Mouse (Mus musculus) stomach, postnatal 0 days (tissue): ENCODE measurements at regions not wholly inside any gene's neighbourhood (a gene's known extent, or its start where the extent isn't known, plus 50 kb on each side); places are given as distances from the start of the nearest gene placed in this dataset.

Experiments used
- ATAC-seq: fragments of 200-750 bp; cut with Nextera tagmentation; 2 replicates; pipeline ENCODE4 v1.8.0; 2017; ENCODE audit not compliant: low FRiP score, low TSS enrichment
- DNase-seq: peaks from one replicate; pipeline ENCODE4 v3.0.0-alpha.2; 2016; ENCODE audit warnings: low spot score
- H3K27ac ChIP-seq: fragments of 300-500 bp; sonication (generic); replicated peaks from 2 replicates; pipeline ENCODE4 v1.5.1; 2014; ENCODE audit warnings: mild to moderate bottlenecking, control low read depth
- H3K27me3 ChIP-seq: fragments of 300-500 bp; sonication (generic); 2 replicates; pipeline ENCODE4 v1.6.1; 2014; ENCODE audit warnings: low read length; ENCODE audit not compliant: control insufficient read depth, insufficient read depth
- H3K36me3 ChIP-seq: fragments of 300-500 bp; sonication (generic); 2 replicates; pipeline ENCODE4 v1.6.1; 2014; ENCODE audit warnings: low read length, mixed read lengths; ENCODE audit not compliant: control insufficient read depth, insufficient read depth
- H3K4me1 ChIP-seq: fragments of 300-500 bp; sonication (generic); replicated peaks from 2 replicates; pipeline ENCODE4 v1.6.1; 2014; ENCODE audit warnings: antibody characterized with exemption; ENCODE audit not compliant: control insufficient read depth, insufficient read depth
- H3K4me2 ChIP-seq: fragments of 300-500 bp; sonication (generic); replicated peaks from 2 replicates; pipeline ENCODE4 v1.6.1; 2014; ENCODE audit warnings: low read depth, mild to moderate bottlenecking, control low read depth, moderate library complexity
- H3K4me3 ChIP-seq: fragments of 300-500 bp; sonication (generic); 2 replicates; pipeline ENCODE4 v1.5.1; 2014; ENCODE audit warnings: low read depth, low read length, control low read depth
- H3K9ac ChIP-seq: fragments of 300-500 bp; sonication (generic); 2 replicates; pipeline ENCODE4 v1.6.1; 2014; ENCODE audit warnings: mild to moderate bottlenecking, low read length, control low read depth, mixed read lengths
- H3K9me3 ChIP-seq: fragments of 300-500 bp; sonication (generic); 2 replicates; pipeline ENCODE4 v1.6.1; 2016; ENCODE audit warnings: low read length; ENCODE audit not compliant: control insufficient read depth
- CTCF ChIP-seq: IDR thresholded peaks from 2 replicates; pipeline ENCODE4 v1.5.1; 2016; ENCODE audit warnings: antibody characterized with exemption, low read depth, mild to moderate bottlenecking, moderate library complexity
- EP300 ChIP-seq: optimal IDR thresholded peaks from 2 replicates; pipeline ENCODE3; 2016; ENCODE audit warnings: antibody characterized with exemption
- WGBS: fragments of 180-500 bp; shearing (Covaris S2); extraction: QIAGEN DNeasy Blood & Tissue Kit; methylation state at CpG from one replicate; pipeline ENCODE4 v1.1.7; 2014; 5-methylcytosine and 5-hydroxymethylcytosine counted together

- Histone ChIP-seq H3K4me3 (no peak overlapping the region), H3K4me2 (no peak overlapping the region), H3K9me3 (no peaks in the 10 kb centered on the region), H3K36me3 (no peaks in the 10 kb centered on the region), H3K27me3 (no peaks in the 10 kb centered on the region), H3K9ac (no peak overlapping the region), H3K27ac (no peak overlapping the region), H3K4me1 (no peaks in the 10 kb centered on the region)
- 27% methylated on average over 7 of the region's 7 CpGs for WGBS
- no peak for ATAC-seq
- peak; percentile 54 for TF ChIP-seq CTCF
- TF ChIP-seq EP300 = no peak
- no peak for DNase-seq
Observed at GRCm38 (mm10) chr12:91932490-91933361, 83.8 kb upstream of the Sel1l start.

GRCm38 (mm10) chr12:91931586-91931985 lies 82.6 kb upstream of the Sel1l start:
- Histone ChIP-seq H3K36me3 (no peaks in the 10 kb centered on the region), H3K4me2 (no peak overlapping the region), H3K4me1 (no peaks in the 10 kb centered on the region), H3K9ac (no peak overlapping the region), H3K27me3 (no peaks in the 10 kb centered on the region), H3K27ac (no peak overlapping the region), H3K4me3 (no peak overlapping the region), H3K9me3 (no peaks in the 10 kb centered on the region)
- no peak for ATAC-seq
- WGBS = 78% methylated on average over 6 of the region's 6 CpGs
- TF ChIP-seq EP300 (no peak), CTCF (no peak)
- no peak for DNase-seq

GRCm38 (mm10) chr12:91929386-91930054 lies 80.6 kb upstream of the Sel1l start:
- H3K9ac ChIP-seq = no peak overlapping the region
- no peak overlapping the region for H3K27ac ChIP-seq
- TF ChIP-seq EP300 (no peak), CTCF (no peak)
- ATAC-seq (no peak), DNase-seq (no peak)
- H3K4me3 ChIP-seq = no peak overlapping the region
- H3K4me1 ChIP-seq = no peaks in the 10 kb centered on the region
- H3K27me3 ChIP-seq = no peaks in the 10 kb centered on the region
- no peak overlapping the region for H3K4me2 ChIP-seq
- no peaks in the 10 kb centered on the region for H3K9me3 ChIP-seq
- H3K36me3 ChIP-seq = no peaks in the 10 kb centered on the region
- WGBS = 51% methylated on average over 7 of the region's 7 CpGs

GRCm38 (mm10) chr12:91927576-91927975 lies 78.6 kb upstream of the Sel1l start:
- Histone ChIP-seq H3K4me1 (no peaks in the 10 kb centered on the region), H3K9ac (no peak overlapping the region), H3K9me3 (no peaks in the 10 kb centered on the region), H3K4me3 (no peak overlapping the region), H3K27ac (no peak overlapping the region), H3K4me2 (no peak overlapping the region), H3K36me3 (no peaks in the 10 kb centered on the region), H3K27me3 (no peaks in the 10 kb centered on the region)
- DNase-seq (no peak), ATAC-seq (no peak)
- TF ChIP-seq CTCF (no peak), EP300 (no peak)
- WGBS = 75% methylated on average over 6 of the region's 6 CpGs

GRCm38 (mm10) chr12:91915486-91915885 lies 66.5 kb upstream of the Sel1l start:
- DNase-seq (no peak), ATAC-seq (no peak)

GRCm38 (mm10) chr12:91910529-91910928 lies 61.6 kb upstream of the Sel1l start:
- no peak overlapping the region for H3K27ac ChIP-seq
- no peaks in the 10 kb centered on the region for H3K27me3 ChIP-seq
- H3K4me2 ChIP-seq = no peak overlapping the region
- H3K4me3 ChIP-seq = no peak overlapping the region
- H3K36me3 ChIP-seq = no peaks in the 10 kb centered on the region
- DNase-seq (no peak), ATAC-seq (no peak)
- TF ChIP-seq CTCF (no peak), EP300 (no peak)
- 31% methylated on average over 8 of the region's 8 CpGs for WGBS
- 0 out of 2 replicates have a peak, but pooled peaks cover 4% of the 10 kb centered on the region for H3K9me3 ChIP-seq
- H3K4me1 ChIP-seq = no peaks in the 10 kb centered on the region
- no peak overlapping the region for H3K9ac ChIP-seq

More at GRCm38 (mm10) chr12:91915486-91915885, 66.5 kb upstream of the Sel1l start:
- H3K27ac ChIP-seq = no peak overlapping the region
- H3K9ac ChIP-seq = no peak overlapping the region
- H3K4me1 ChIP-seq = no peaks in the 10 kb centered on the region
- H3K27me3 ChIP-seq = no peaks in the 10 kb centered on the region
- H3K4me2 ChIP-seq = no peak overlapping the region
- no peaks in the 10 kb centered on the region for H3K9me3 ChIP-seq
- no peak overlapping the region for H3K4me3 ChIP-seq
- 70% methylated on average over 3 of the region's 3 CpGs for WGBS
- TF ChIP-seq CTCF (no peak), EP300 (no peak)
- H3K36me3 ChIP-seq = no peaks in the 10 kb centered on the region
